Mouse (Mus musculus) embryonic facial prominence, embryonic 11.5 days (tissue): ENCODE measurements around the gene Cage1. TPM values are rescaled to one million over a fixed set of nuclear protein-coding genes. Genes with fewer than 3 reads are reported as not detected.

Experiments used
- ATAC-seq: fragments of 200-750 bp; cut with Nextera tagmentation; replicated peaks from 2 replicates; pipeline ENCODE4 v1.8.0; 2017; ENCODE audit warnings: low read depth; ENCODE audit not compliant: insufficient number of reproducible peaks, low FRiP score, low TSS enrichment
- DNase-seq: peaks from one replicate; pipeline ENCODE4 v3.0.0-alpha.2; 2015; ENCODE audit warnings: low spot score
- H3K27ac ChIP-seq: fragments of 300-500 bp; sonication (generic); replicated peaks from 2 replicates; pipeline ENCODE4 v1.5.1; 2014; ENCODE audit warnings: mild to moderate bottlenecking, low read depth, low read length, control low read depth
- H3K27me3 ChIP-seq: fragments of 300-500 bp; sonication (generic); 2 replicates; pipeline ENCODE4 v1.6.1; 2014; ENCODE audit warnings: mild to moderate bottlenecking, low read length, moderate library complexity, mixed read lengths; ENCODE audit not compliant: control insufficient read depth, insufficient read depth
- H3K36me3 ChIP-seq: fragments of 300-500 bp; sonication (generic); replicated peaks from 2 replicates; pipeline ENCODE4 v1.6.1; 2014; ENCODE audit warnings: low read depth, mild to moderate bottlenecking, low read length, moderate library complexity, mixed read lengths; ENCODE audit not compliant: control insufficient read depth, insufficient read depth
- H3K4me1 ChIP-seq: fragments of 300-500 bp; sonication (generic); 2 replicates; pipeline ENCODE4 v1.6.1; 2014; ENCODE audit warnings: low read length, mixed read lengths; ENCODE audit not compliant: control insufficient read depth, insufficient read depth
- H3K4me2 ChIP-seq: fragments of 300-500 bp; sonication (generic); 2 replicates; pipeline ENCODE4 v1.6.1; 2014; ENCODE audit warnings: low read depth, mild to moderate bottlenecking, control low read depth, low read length, moderate library complexity
- H3K4me3 ChIP-seq: fragments of 300-500 bp; sonication (generic); 2 replicates; pipeline ENCODE4 v1.5.1; 2014; ENCODE audit warnings: low read depth, low read length, control low read depth
- H3K9ac ChIP-seq: fragments of 300-500 bp; sonication (generic); replicated peaks from 2 replicates; pipeline ENCODE4 v1.6.1; 2014; ENCODE audit warnings: mild to moderate bottlenecking, control low read depth, low read length
- H3K9me3 ChIP-seq: fragments of 300-500 bp; sonication (generic); replicated peaks from 2 replicates; pipeline ENCODE4 v1.6.1; 2016; ENCODE audit warnings: mild to moderate bottlenecking, low read length, inconsistent platforms, mixed read lengths; ENCODE audit not compliant: control insufficient read depth
- WGBS: fragments of 180-500 bp; shearing (Covaris S2); extraction: QIAGEN DNeasy Blood & Tissue Kit; methylation state at CpG from one replicate; pipeline ENCODE4 v1.1.7; 2014; 5-methylcytosine and 5-hydroxymethylcytosine counted together
- polyA plus RNA-seq: library from polyadenylated mRNA; unstranded; fragments of >200 nt; fragmentation: Nextera tagmentation; extraction: Ambion mirVana; gene quantifications from 2 replicates; pipeline ENCODE4 v1.2.1, GENCODE M21; 2014

Gene Cage1
- polyA plus RNA-seq, 1 experiment from 2014 or later, result 0.48 TPM

DNA sequence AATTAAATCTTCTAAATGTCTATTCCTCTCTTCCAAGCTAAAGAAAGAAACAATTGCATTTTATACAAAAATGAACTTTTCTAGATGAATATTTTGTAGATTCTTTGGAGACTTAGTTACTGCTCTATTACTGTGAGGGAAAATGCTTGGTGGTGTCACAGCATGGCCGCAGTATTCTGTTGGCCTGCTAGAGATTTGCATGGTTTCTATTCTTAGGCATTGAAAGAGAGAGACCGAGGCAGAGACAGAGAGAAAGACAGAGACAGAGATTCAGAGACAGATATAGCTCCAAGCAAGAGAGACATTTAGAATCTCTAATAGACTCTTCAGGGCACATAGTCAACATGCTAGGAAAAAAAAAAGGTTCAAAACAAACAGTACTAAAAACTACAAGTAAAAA lies 28.9 kb downstream of the Cage1 start:
- Histone ChIP-seq H3K27ac (no peak overlapping the region), H3K9ac (no peak overlapping the region), H3K4me2 (no peak overlapping the region), H3K4me1 (no peaks in the 10 kb centered on the region), H3K4me3 (no peak overlapping the region), H3K9me3 (no peaks in the 10 kb centered on the region), H3K36me3 (no peaks in the 10 kb centered on the region), H3K27me3 (no peaks in the 10 kb centered on the region)
- ATAC-seq (no peak), DNase-seq (no peak)
- 91% methylated on average over 2 of the region's 2 CpGs for WGBS

DNA sequence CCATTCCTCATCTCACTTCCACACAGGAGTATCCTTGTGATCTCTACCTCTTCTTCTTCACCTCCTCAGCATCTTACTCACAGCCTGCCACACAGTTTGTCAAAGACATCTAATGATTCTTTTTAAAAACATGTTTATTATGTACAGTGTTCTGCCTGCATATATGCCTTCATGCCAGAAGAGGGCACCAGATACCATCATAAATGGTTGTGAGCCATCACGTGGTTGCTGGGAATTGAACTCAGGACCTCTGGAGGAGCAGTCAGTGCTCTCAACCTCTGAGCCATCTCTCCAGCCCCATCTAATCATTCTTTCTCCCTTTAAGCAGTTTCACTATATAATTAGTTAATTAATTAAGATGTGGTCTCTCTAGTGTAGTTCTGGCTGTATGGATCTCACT lies 34.4 kb downstream of the Cage1 start:
- 22% methylated on average over 1 of the region's 1 CpGs for WGBS
- Histone ChIP-seq H3K27ac (no peak overlapping the region), H3K9ac (no peak overlapping the region), H3K4me1 (no peaks in the 10 kb centered on the region), H3K4me3 (no peak overlapping the region), H3K36me3 (no peaks in the 10 kb centered on the region), H3K27me3 (no peaks in the 10 kb centered on the region), H3K9me3 (no peaks in the 10 kb centered on the region), H3K4me2 (no peak overlapping the region)
- no peak for ATAC-seq
- DNase-seq, result no peak

GRCm38 (mm10) chr13:37999713-38000112 lies 37.2 kb downstream of the Cage1 start:
- H3K36me3 ChIP-seq, result no peaks in the 10 kb centered on the region
- no peak overlapping the region for H3K9ac ChIP-seq
- WGBS, result 80% methylated on average over 3 of the region's 3 CpGs
- no peak overlapping the region for H3K4me3 ChIP-seq
- H3K27me3 ChIP-seq, result no peaks in the 10 kb centered on the region
- ATAC-seq (no peak), DNase-seq (no peak)
- H3K27ac ChIP-seq, result no peak overlapping the region
- no peaks in the 10 kb centered on the region for H3K4me1 ChIP-seq
- no peaks in the 10 kb centered on the region for H3K9me3 ChIP-seq
- H3K4me2 ChIP-seq, result no peak overlapping the region

- DNase-seq, result no peak
- Histone ChIP-seq H3K27me3 (no peaks in the 10 kb centered on the region), H3K4me2 (peak overlapping the region; percentile 39), H3K36me3 (peaks cover 2% of the 10 kb centered on the region), H3K9me3 (no peaks in the 10 kb centered on the region), H3K9ac (peak overlapping the region; percentile 96), H3K27ac (0 out of 2 replicates have a peak overlapping the region, but pooled peaks have one; percentile 16), H3K4me1 (no peaks in the 10 kb centered on the region), H3K4me3 (peak overlapping the region; percentile 96)
- WGBS, result 22% methylated on average over 7 of the region's 7 CpGs
- peak; percentile 61 for ATAC-seq
These were observed 42.5 kb downstream of the Cage1 start for GRCm38 (mm10) chr13:37994405-37994749.

DNA sequence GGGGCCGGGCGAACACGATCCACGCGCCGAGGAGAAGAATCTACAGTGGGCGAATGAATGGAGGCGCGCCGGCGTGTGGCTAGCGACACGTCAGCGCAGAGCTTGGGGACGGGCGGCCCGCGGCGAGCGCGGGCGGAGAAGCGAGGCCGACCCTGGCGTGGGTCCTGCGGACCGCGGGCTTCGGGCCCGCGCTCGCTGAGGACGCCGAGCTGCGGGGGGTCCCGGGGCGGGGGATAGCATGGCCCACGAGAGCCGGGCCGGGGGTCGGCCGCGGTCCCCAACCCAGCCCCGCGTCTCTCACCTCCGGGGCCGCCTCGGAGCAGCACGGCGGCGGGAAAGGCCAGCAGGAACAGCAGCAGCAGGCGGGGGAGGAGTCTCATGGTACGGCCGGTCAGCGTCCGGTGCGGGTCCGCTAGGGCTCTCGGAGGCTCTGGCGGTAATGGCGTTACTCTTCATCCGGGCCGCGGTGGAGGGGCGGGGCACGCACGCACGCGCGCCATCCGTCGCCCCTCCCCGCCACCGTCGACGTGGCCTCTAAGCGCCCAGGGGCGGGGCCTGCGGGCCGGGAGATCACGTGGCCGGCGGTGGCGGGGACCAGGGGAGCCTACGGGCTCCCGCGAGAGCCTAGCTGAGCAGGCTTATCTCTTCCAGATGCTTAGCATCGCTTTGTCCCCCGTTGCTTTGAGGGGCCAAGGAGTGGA lies 43.0 kb downstream of the Cage1 start, which contains the start of gene Ssr1:
TSS of gene Ssr1 (minus strand) at position 514 of the 701 bp plus-strand sequence.
- Histone ChIP-seq H3K27ac (peak within 1 kb of the TSS; percentile 88), H3K4me3 (peak within 1 kb of the TSS; percentile 96), H3K27me3 (no peaks in the 10 kb centered on the region), H3K36me3 (peaks cover 6% of the 10 kb centered on the region), H3K4me1 (no peaks in the 10 kb centered on the region), H3K4me2 (peak within 1 kb of the TSS; percentile 64), H3K9ac (peak within 1 kb of the TSS; percentile 96), H3K9me3 (no peaks in the 10 kb centered on the region)
- ATAC-seq (peak; percentile 93), DNase-seq (peak; percentile 98)
- under 1% methylated on average over 79 of the region's 89 CpGs for WGBS

GRCm38 (mm10) chr13:37993376-37993703 lies 43.5 kb downstream of the Cage1 start:
- ATAC-seq (peak; percentile 26; the same call in 1 of the 2 replicates), DNase-seq (peak; percentile 37)
- peaks cover 6% of the 10 kb centered on the region for H3K36me3 ChIP-seq
- peak overlapping the region; percentile 96 for H3K4me3 ChIP-seq
- H3K27ac ChIP-seq, result peak overlapping the region; percentile 88
- no peaks in the 10 kb centered on the region for H3K4me1 ChIP-seq
- WGBS, result under 1% methylated on average over 17 of the region's 17 CpGs
- H3K9ac ChIP-seq, result peak overlapping the region; percentile 96
- H3K4me2 ChIP-seq, result peak overlapping the region; percentile 64
- no peaks in the 10 kb centered on the region for H3K27me3 ChIP-seq
- H3K9me3 ChIP-seq, result no peaks in the 10 kb centered on the region

DNA sequence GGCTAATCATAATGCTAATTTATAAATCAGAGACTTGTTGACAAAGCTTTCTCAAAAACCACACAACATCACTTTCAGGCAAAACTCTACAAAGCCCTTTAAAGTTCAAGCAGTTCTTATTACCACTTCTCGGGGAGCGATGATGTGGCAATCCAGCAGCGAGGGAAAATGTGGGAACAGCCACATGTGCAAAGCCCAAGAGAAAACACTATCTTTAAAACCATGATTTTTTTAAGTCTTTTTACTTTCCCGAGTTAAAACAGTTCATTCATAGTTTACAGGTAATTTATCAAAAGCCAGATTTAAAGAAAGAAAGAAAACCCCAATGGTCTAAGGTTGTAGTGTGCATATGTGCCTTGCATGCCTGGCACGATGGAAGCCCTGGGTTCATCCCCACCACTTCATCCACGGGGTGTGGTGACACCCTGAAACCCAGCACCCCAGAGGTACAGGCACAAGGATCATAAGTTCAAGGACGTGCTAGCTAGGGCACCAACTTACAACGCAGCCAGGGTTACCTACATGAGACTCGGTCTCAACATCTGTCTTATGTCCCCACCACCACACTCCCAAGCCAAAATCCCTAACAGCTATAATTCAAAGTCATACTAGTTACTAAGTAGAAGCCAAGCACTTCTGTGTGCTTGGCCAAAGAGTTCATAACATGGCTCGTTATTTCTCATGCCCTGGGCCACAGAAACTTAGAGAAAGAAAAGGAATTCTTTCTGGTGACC lies 44.1 kb downstream of the Cage1 start:
- H3K4me2 ChIP-seq, result peak overlapping the region; percentile 64
- no peak for ATAC-seq
- H3K9ac ChIP-seq, result peak overlapping the region; percentile 96
- H3K27me3 ChIP-seq, result no peaks in the 10 kb centered on the region
- peaks cover 6% of the 10 kb centered on the region for H3K36me3 ChIP-seq
- H3K4me1 ChIP-seq, result no peaks in the 10 kb centered on the region
- no peaks in the 10 kb centered on the region for H3K9me3 ChIP-seq
- H3K4me3 ChIP-seq, result peak overlapping the region; percentile 96
- DNase-seq, result peak; percentile 23
- WGBS, result 13% methylated on average over 10 of the region's 10 CpGs
- H3K27ac ChIP-seq, result no peak overlapping the region

GRCm38 (mm10) chr13:37989701-37990100 lies 47.2 kb downstream of the Cage1 start:
- Histone ChIP-seq H3K36me3 (peaks cover 17% of the 10 kb centered on the region), H3K4me3 (no peak overlapping the region), H3K4me2 (no peak overlapping the region), H3K9ac (no peak overlapping the region), H3K27ac (no peak overlapping the region), H3K27me3 (no peaks in the 10 kb centered on the region), H3K4me1 (no peaks in the 10 kb centered on the region), H3K9me3 (no peaks in the 10 kb centered on the region)
- ATAC-seq (no peak), DNase-seq (no peak)
- 92% methylated on average over 8 of the region's 8 CpGs for WGBS
